Mouse (Mus musculus) olfactory bulb, adult 2 months (tissue): ENCODE data around the gene Fbxw2. TPM values are rescaled to one million over a fixed set of nuclear protein-coding genes. Genes with fewer than 3 reads are reported as not detected.

Experiments used
- H3K27ac ChIP-seq: fragments of 200-500 bp; 2 replicates; pipeline ENCODE4 v1.5.1; 2012; ENCODE audit warnings: low read depth, low read length; ENCODE audit not compliant: insufficient read depth
- H3K4me1 ChIP-seq: fragments of 200-500 bp; 2 replicates; pipeline ENCODE4 v1.6.1; 2012; ENCODE audit warnings: low read length; ENCODE audit not compliant: control insufficient read depth, insufficient read depth
- H3K4me3 ChIP-seq: fragments of 200-500 bp; 2 replicates; pipeline ENCODE4 v1.5.1; 2012; ENCODE audit warnings: mild to moderate bottlenecking, low read depth, low read length, moderate library complexity; ENCODE audit not compliant: insufficient read depth
- CTCF ChIP-seq: fragments of 200-500 bp; IDR thresholded peaks from 2 replicates; pipeline ENCODE4 v1.5.1; 2012; ENCODE audit warnings: low read depth, mild to moderate bottlenecking, low read length, moderate library complexity; ENCODE audit not compliant: insufficient read depth
- POLR2A ChIP-seq: fragments of 200-500 bp; IDR thresholded peaks from 2 replicates; pipeline ENCODE4 v1.6.1; 2012; ENCODE audit warnings: mild to moderate bottlenecking, low read depth, low read length, moderate library complexity; ENCODE audit not compliant: insufficient read depth
- WGBS: fragments of 180-500 bp; shearing (Covaris S2); methylation state at CpG from one replicate; pipeline ENCODE4 v1.1.7; 2018; 5-methylcytosine and 5-hydroxymethylcytosine counted together
- polyA plus RNA-seq: library from polyadenylated mRNA; stranded (reverse); fragments of >200 nt; gene quantifications from 2 replicates; pipeline ENCODE4 v1.2.4, GENCODE M21; 2012; ENCODE audit warnings: low replicate concordance; ENCODE audit not compliant: missing spikeins, insufficient read depth, insufficient read length

Fbxw2 gene
- not detected in 2 replicates for polyA plus RNA-seq

- Histone ChIP-seq H3K27ac (peak within 1 kb of the TSS; percentile 40; the same call in 1 of the 2 replicates), H3K4me3 (peak within 1 kb of the TSS; percentile 100), H3K4me1 (peaks cover 4% of the 10 kb centered on the region; the same call in 1 of the 2 replicates)
- TF ChIP-seq CTCF = no peak
- TF ChIP-seq POLR2A = peak; percentile 85; the same call in 1 of the 2 replicates
- WGBS = under 1% methylated on average over 57 of the region's 57 CpGs
Measured at GRCm38 (mm10) chr2:34825827-34826459, at the start of gene Fbxw2. Gene Fbxw2, minus strand, starts transcription at chr2:34826311.

DNA sequence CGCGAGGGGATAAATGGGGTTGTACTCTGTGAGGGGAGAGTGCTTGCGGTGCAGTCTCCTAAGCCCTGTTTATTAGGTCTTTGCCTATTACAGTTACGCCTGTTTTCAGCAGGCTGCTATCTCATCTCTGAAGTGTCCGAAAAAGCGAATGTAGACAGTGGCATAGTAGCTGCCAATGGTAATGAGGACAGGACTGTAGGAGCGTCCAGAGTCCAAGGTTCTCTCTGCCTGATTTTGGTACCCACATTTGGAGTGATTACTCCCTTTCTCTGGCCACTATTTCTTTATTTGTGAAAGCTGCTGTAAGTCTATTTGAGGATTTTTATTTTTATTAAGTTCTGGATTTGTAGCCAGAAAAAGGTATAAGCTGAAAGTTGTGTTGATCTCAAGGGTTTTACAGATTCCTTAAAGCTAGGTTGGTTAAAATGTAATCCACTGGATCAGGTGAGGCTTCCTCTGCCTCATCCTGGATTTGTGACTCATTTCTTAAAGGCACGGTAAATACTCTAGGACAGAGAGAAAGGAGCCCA lies 48.8 kb upstream of the Fbxw2 start, which contains the start of gene Psmd5:
Gene Psmd5, minus strand, starts transcription at position 153 of the 530 bp plus-strand sequence.
- WGBS = 18% methylated on average over 8 of the region's 8 CpGs
- Histone ChIP-seq H3K4me3 (no peak within 1 kb of the TSS), H3K27ac (no peak within 1 kb of the TSS), H3K4me1 (no peaks in the 10 kb centered on the region)
- TF ChIP-seq CTCF = no peak
- TF ChIP-seq POLR2A = no peak

DNA sequence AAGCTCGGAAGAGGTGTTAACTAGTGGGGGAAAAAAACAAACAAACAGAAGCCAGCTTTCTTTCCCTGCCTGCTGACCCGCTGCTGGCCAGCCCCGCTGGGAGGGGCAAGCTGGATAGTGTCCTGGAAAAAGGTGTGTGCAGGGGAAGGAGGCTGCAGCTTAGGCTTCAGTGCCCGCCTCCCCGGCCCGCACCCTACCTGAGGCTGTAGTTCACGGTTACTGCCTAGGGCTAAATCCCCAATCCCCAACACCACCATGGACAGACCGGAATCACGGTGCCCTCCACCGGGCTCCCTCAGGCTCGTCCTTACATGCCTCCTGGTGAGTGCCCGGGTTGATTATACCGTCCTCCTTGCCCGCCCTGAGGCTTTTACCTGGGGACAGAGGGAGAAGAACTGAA lies 48.2 kb upstream of the Fbxw2 start, which contains the start of gene Cutal:
Gene Cutal, plus strand, starts transcription at position 126 of the 400 bp plus-strand sequence.
- no peak for TF ChIP-seq POLR2A
- no peak for TF ChIP-seq CTCF
- 9% methylated on average over 14 of the region's 14 CpGs for WGBS
- H3K4me3 ChIP-seq = no peak within 1 kb of the TSS

GRCm38 (mm10) chr2:34870520-34871474 lies 44.7 kb upstream of the Fbxw2 start:
- H3K27ac ChIP-seq = peak overlapping the region; percentile 93
- WGBS = under 1% methylated on average over 67 of the region's 67 CpGs
- H3K4me3 ChIP-seq = peak overlapping the region; percentile 66
- peaks cover 4% of the 10 kb centered on the region; the same call in 1 of the 2 replicates for H3K4me1 ChIP-seq
- TF ChIP-seq CTCF = no peak
- TF ChIP-seq POLR2A = peak; percentile 93

More for the DNA sequence above, 48.2 kb upstream of the Fbxw2 start, which contains the start of gene Cutal:
- Histone ChIP-seq H3K27ac (no peak within 1 kb of the TSS), H3K4me1 (0 out of 2 replicates have a peak, but pooled peaks cover 2% of the 10 kb centered on the region)

- H3K4me3 ChIP-seq = no peak overlapping the region
- H3K27ac ChIP-seq = no peak overlapping the region
- WGBS = 22% methylated on average over 5 of the region's 5 CpGs
- peaks cover 4% of the 10 kb centered on the region; the same call in 1 of the 2 replicates for H3K4me1 ChIP-seq
- TF ChIP-seq CTCF = no peak
- TF ChIP-seq POLR2A = no peak
Measured at GRCm38 (mm10) chr2:34869680-34870079, 43.6 kb upstream of the Fbxw2 start.

DNA sequence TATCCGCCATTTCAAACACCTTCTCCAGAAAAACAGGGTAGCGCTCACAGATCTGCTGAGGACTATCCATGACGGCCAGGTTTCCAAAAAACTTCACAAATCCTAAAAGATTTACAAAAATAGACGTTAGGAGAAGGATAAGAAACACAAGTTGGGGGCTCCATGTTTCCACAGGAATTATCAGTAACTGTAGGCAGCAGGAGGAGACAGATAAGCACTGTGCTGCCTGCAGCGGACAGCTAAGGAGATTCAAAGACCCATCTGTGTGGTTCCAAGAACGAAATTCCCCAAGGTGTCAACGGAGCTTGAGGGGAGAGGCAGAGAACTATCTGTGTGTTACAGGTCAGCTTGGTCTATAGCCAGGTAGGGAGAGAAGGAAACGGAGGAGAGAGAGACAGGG lies 31.6 kb upstream of the Fbxw2 start:
- WGBS = 91% methylated on average over 8 of the region's 8 CpGs
- TF ChIP-seq CTCF (no peak), POLR2A (no peak)
- H3K27ac ChIP-seq = no peak overlapping the region
- no peak overlapping the region for H3K4me3 ChIP-seq
- no peaks in the 10 kb centered on the region for H3K4me1 ChIP-seq

DNA sequence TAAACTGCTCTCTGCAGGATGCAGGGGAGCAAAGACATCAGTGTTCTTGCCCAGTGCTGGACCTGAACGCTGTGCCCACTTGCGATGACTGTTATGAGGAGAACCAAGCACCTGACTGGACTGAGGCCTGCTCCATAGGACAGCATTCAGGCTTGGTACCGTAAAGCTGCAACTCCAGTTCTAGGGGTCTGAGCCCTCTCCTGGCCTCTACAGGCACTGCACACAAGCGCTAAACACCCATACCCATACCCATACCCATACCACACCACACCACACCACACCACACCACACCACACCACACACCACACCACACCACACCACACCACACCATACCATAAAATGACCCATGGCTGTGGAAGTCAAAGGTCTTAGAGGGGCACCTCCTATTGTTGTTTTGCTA lies 29.2 kb upstream of the Fbxw2 start:
- Histone ChIP-seq H3K4me1 (no peaks in the 10 kb centered on the region), H3K4me3 (no peak overlapping the region), H3K27ac (no peak overlapping the region)
- TF ChIP-seq POLR2A (no peak), CTCF (no peak)
- 93% methylated on average over 4 of the region's 4 CpGs for WGBS

DNA sequence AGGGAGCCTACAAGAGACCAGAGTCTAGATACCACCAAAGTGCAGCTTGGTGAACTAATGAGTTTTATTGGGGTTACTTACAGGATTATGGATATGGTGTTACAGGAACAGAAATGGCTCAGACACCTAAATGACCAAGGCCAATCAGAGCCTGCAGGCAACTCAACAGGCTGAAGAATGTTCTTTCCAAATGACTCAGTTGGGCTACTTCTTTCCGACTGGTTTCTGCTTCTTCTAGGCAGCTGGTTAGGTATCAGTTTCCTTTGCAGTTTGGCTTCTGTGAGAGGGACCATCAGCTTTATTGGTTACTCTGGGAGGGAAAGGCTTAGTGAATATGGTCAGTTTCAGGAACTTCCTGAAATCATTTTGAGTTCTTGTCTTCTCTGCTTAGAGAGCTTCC lies 21.6 kb upstream of the Fbxw2 start:
- H3K27ac ChIP-seq = no peak overlapping the region
- TF ChIP-seq POLR2A (no peak), CTCF (no peak)
- no peak overlapping the region for H3K4me3 ChIP-seq
- 97% methylated on average over 1 of the region's 1 CpGs for WGBS
- H3K4me1 ChIP-seq = no peaks in the 10 kb centered on the region
